Mouse (Mus musculus) neural tube, embryonic 15.5 days (tissue): ENCODE measurements around the gene Rai14. TPM values are rescaled to one million over a fixed set of nuclear protein-coding genes. Genes with fewer than 3 reads are reported as not detected.

Experiments
- ATAC-seq: fragments of 200-750 bp; cut with Nextera tagmentation; 2 replicates; pipeline ENCODE4 v1.8.0; 2017; ENCODE audit warnings: mild to moderate bottlenecking, moderate TSS enrichment, moderate library complexity; ENCODE audit not compliant: low FRiP score
- H3K27ac ChIP-seq: fragments of 300-500 bp; sonication (generic); replicated peaks from 2 replicates; pipeline ENCODE4 v1.5.1; 2015; ENCODE audit warnings: mild to moderate bottlenecking, inconsistent platforms
- H3K27me3 ChIP-seq: fragments of 300-500 bp; sonication (generic); replicated peaks from 2 replicates; pipeline ENCODE4 v1.6.1; 2015; ENCODE audit warnings: inconsistent platforms
- H3K36me3 ChIP-seq: fragments of 300-500 bp; sonication (generic); 2 replicates; pipeline ENCODE4 v1.6.1; 2015; ENCODE audit warnings: inconsistent platforms
- H3K4me1 ChIP-seq: fragments of 300-500 bp; sonication (generic); 2 replicates; pipeline ENCODE4 v1.6.1; 2015; ENCODE audit warnings: inconsistent platforms
- H3K4me2 ChIP-seq: fragments of 300-500 bp; sonication (generic); 2 replicates; pipeline ENCODE4 v1.6.1; 2015; ENCODE audit warnings: inconsistent platforms, mild to moderate bottlenecking, moderate library complexity
- H3K4me3 ChIP-seq: fragments of 300-500 bp; sonication (generic); replicated peaks from 2 replicates; pipeline ENCODE4 v1.5.1; 2015; ENCODE audit warnings: mild to moderate bottlenecking, inconsistent platforms
- H3K9ac ChIP-seq: fragments of 300-500 bp; sonication (generic); replicated peaks from 2 replicates; pipeline ENCODE4 v1.6.1; 2015; ENCODE audit warnings: mild to moderate bottlenecking, inconsistent platforms
- H3K9me3 ChIP-seq: fragments of 300-500 bp; sonication (generic); replicated peaks from 2 replicates; pipeline ENCODE4 v1.6.1; 2016; ENCODE audit warnings: inconsistent platforms
- WGBS: fragments of 180-500 bp; shearing (Covaris S2); methylation state at CpG from one replicate; pipeline ENCODE4 v1.1.7; 2015; ENCODE audit warnings: mixed read lengths; 5-methylcytosine and 5-hydroxymethylcytosine counted together
- polyA plus RNA-seq: library from polyadenylated mRNA; unstranded; fragments of >200 nt; fragmentation: Nextera tagmentation; extraction: Ambion mirVana; gene quantifications from 2 replicates; pipeline ENCODE4 v1.2.1, GENCODE M21; 2015

Rai14 gene
- polyA plus RNA-seq, 1 experiment from 2014 or later = 10.2 TPM

- H3K9ac ChIP-seq = no peak overlapping the region
- ATAC-seq = no peak
- WGBS = 88% methylated on average over 3 of the region's 3 CpGs
These were observed 5.1 kb upstream of the Rai14 start for GRCm38 (mm10) chr15:10719511-10719910.

GRCm38 (mm10) chr15:10718763-10719162 lies 4.3 kb upstream of the Rai14 start:
- no peaks in the 10 kb centered on the region for H3K9me3 ChIP-seq
- no peak overlapping the region for H3K9ac ChIP-seq
- ATAC-seq = no peak
- no peak overlapping the region for H3K4me3 ChIP-seq
- peaks cover 20% of the 10 kb centered on the region for H3K4me1 ChIP-seq
- 92% methylated on average over 10 of the region's 10 CpGs for WGBS
- no peaks in the 10 kb centered on the region for H3K36me3 ChIP-seq
- H3K27me3 ChIP-seq = no peaks in the 10 kb centered on the region
- H3K4me2 ChIP-seq = no peak overlapping the region
- H3K27ac ChIP-seq = no peak overlapping the region

More at GRCm38 (mm10) chr15:10719511-10719910, 5.1 kb upstream of the Rai14 start:
- Histone ChIP-seq H3K4me3 (no peak overlapping the region), H3K9me3 (no peaks in the 10 kb centered on the region), H3K27me3 (no peaks in the 10 kb centered on the region), H3K27ac (no peak overlapping the region), H3K4me1 (peaks cover 18% of the 10 kb centered on the region), H3K4me2 (no peak overlapping the region), H3K36me3 (no peaks in the 10 kb centered on the region)

DNA sequence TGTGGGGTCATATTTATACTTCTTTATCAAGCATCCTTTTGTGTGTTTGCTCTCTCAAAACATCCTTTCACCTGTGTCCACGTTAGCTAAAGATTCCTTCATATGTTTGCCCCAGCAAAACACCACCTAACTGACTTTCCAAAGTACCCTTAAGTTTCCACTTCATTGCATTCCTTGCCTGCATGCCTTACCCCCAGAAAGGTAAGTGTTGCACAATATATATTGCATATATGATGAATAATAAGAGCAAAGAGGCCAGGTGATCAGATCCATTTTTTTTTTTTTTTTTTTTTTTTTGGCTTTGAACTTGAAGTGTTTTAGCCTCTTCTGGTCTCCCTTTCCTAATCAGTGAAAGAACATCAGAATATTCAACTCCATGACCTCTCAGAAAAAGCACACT lies 2.9 kb upstream of the Rai14 start:
- H3K4me3 ChIP-seq = no peak overlapping the region
- H3K9me3 ChIP-seq = no peaks in the 10 kb centered on the region
- WGBS = 100% methylated on average over 1 of the region's 1 CpGs
- ATAC-seq = no peak
- no peak overlapping the region for H3K4me2 ChIP-seq
- H3K36me3 ChIP-seq = no peaks in the 10 kb centered on the region
- H3K27me3 ChIP-seq = no peaks in the 10 kb centered on the region
- H3K4me1 ChIP-seq = peaks cover 25% of the 10 kb centered on the region
- no peak overlapping the region for H3K9ac ChIP-seq
- no peak overlapping the region for H3K27ac ChIP-seq

DNA sequence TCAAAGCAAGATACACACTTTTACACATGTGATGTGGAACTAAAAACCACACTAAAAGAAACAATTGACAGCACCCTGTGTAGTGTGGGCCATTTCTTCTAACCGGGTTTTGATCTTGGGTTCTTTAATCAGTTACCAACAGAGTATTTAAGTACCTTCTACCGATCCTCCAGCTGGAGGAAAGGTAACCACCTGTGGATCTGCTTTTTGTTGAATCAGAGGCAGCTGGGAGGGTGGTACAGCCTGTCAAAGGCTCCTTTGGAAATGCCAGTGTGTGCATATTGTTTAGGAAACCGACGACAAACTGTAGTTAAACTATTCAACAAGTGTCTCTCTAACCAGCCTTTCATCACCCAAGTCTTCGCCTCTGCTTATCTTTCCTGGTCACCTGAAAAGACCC lies 1.5 kb upstream of the Rai14 start:
- Histone ChIP-seq H3K9ac (no peak overlapping the region), H3K27me3 (no peaks in the 10 kb centered on the region), H3K4me1 (peaks cover 29% of the 10 kb centered on the region), H3K27ac (no peak overlapping the region), H3K36me3 (no peaks in the 10 kb centered on the region), H3K4me2 (no peak overlapping the region), H3K9me3 (no peaks in the 10 kb centered on the region), H3K4me3 (no peak overlapping the region)
- 15% methylated on average over 5 of the region's 5 CpGs for WGBS
- no peak for ATAC-seq

DNA sequence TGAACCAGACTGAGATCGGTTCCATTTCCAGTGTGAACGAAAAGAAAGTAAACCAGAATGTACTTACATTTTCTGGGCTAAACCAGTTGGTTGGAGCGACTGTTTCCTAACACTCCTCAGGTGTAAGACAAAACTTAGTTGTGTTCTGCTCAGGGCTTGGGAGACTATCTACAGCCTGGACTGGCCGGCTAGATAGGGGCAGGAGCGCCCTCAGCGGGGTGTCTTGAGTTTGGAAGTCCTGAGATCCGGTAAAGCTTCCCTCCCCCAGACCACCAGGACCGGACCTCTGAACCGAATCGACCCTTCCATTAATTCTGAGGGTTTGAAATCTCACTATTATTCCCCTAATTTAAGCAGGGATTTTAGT lies 698 bp upstream of the Rai14 start:
- no peaks in the 10 kb centered on the region for H3K36me3 ChIP-seq
- H3K4me3 ChIP-seq = peak overlapping the region; percentile 82
- H3K4me1 ChIP-seq = peaks cover 29% of the 10 kb centered on the region
- WGBS = under 1% methylated on average over 10 of the region's 10 CpGs
- H3K9me3 ChIP-seq = no peaks in the 10 kb centered on the region
- peak overlapping the region; percentile 100 for H3K4me2 ChIP-seq
- H3K27ac ChIP-seq = peak overlapping the region; percentile 49
- no peak for ATAC-seq
- H3K9ac ChIP-seq = peak overlapping the region; percentile 72
- no peaks in the 10 kb centered on the region for H3K27me3 ChIP-seq

GRCm38 (mm10) chr15:10713626-10714316 lies 653 bp downstream of the Rai14 start:
- peak overlapping the region; percentile 82 for H3K4me3 ChIP-seq
- peak overlapping the region; percentile 72 for H3K9ac ChIP-seq
- no peaks in the 10 kb centered on the region for H3K9me3 ChIP-seq
- peak overlapping the region; percentile 72 for H3K27ac ChIP-seq
- peaks cover 29% of the 10 kb centered on the region for H3K4me1 ChIP-seq
- H3K4me2 ChIP-seq = peak overlapping the region; percentile 100
- under 1% methylated on average over 35 of the region's 35 CpGs for WGBS
- no peaks in the 10 kb centered on the region for H3K27me3 ChIP-seq
- H3K36me3 ChIP-seq = no peaks in the 10 kb centered on the region
- peak; percentile 57 for ATAC-seq

DNA sequence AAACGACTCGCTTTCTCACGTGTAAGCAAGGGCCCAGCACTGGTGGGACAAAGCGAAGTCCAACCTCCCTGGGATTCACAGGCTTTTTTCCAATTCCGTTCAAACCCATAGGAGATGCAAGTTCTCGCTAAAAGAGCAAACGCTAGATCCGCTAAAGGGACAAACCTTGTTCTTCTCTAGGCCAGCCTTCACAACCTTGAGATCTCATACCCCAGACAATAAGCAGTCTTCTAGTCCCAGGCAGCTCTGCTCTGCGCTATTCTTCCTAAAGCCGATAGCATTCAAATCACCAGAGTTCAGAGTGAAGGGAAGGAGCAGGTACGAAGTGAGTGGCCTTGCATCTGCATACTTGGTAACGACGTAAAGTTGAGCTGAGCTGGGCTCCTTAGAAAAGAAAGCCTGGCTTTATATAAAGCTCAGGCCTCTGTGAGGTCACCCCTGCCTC lies 1.2 kb downstream of the Rai14 start:
- Histone ChIP-seq H3K27ac (no peak overlapping the region; the same call in 1 of the 2 replicates), H3K4me2 (peak overlapping the region; percentile 100), H3K36me3 (no peaks in the 10 kb centered on the region), H3K27me3 (no peaks in the 10 kb centered on the region), H3K9ac (peak overlapping the region; percentile 72), H3K4me1 (peaks cover 29% of the 10 kb centered on the region), H3K9me3 (no peaks in the 10 kb centered on the region), H3K4me3 (peak overlapping the region; percentile 82)
- WGBS = 6% methylated on average over 13 of the region's 13 CpGs
- ATAC-seq = no peak

GRCm38 (mm10) chr15:10712288-10712687 lies 2.1 kb downstream of the Rai14 start:
- WGBS = 70% methylated on average over 3 of the region's 3 CpGs
- H3K4me2 ChIP-seq = peak overlapping the region; percentile 100
- no peak overlapping the region for H3K9ac ChIP-seq
- no peak for ATAC-seq
- H3K27ac ChIP-seq = no peak overlapping the region
- H3K4me1 ChIP-seq = peaks cover 29% of the 10 kb centered on the region
- H3K36me3 ChIP-seq = no peaks in the 10 kb centered on the region
- H3K9me3 ChIP-seq = no peaks in the 10 kb centered on the region
- H3K27me3 ChIP-seq = no peaks in the 10 kb centered on the region
- H3K4me3 ChIP-seq = peak overlapping the region; percentile 82; the same call in 1 of the 2 replicates

- 48% methylated on average over 6 of the region's 6 CpGs for WGBS
- H3K4me2 ChIP-seq = no peak overlapping the region
- H3K4me3 ChIP-seq = no peak overlapping the region
- no peak overlapping the region for H3K9ac ChIP-seq
- no peaks in the 10 kb centered on the region for H3K9me3 ChIP-seq
- no peak for ATAC-seq
- H3K27me3 ChIP-seq = no peaks in the 10 kb centered on the region
- no peaks in the 10 kb centered on the region for H3K36me3 ChIP-seq
- H3K27ac ChIP-seq = no peak overlapping the region
- H3K4me1 ChIP-seq = peaks cover 29% of the 10 kb centered on the region
These were observed 3.2 kb downstream of the Rai14 start for GRCm38 (mm10) chr15:10711231-10711630.

DNA sequence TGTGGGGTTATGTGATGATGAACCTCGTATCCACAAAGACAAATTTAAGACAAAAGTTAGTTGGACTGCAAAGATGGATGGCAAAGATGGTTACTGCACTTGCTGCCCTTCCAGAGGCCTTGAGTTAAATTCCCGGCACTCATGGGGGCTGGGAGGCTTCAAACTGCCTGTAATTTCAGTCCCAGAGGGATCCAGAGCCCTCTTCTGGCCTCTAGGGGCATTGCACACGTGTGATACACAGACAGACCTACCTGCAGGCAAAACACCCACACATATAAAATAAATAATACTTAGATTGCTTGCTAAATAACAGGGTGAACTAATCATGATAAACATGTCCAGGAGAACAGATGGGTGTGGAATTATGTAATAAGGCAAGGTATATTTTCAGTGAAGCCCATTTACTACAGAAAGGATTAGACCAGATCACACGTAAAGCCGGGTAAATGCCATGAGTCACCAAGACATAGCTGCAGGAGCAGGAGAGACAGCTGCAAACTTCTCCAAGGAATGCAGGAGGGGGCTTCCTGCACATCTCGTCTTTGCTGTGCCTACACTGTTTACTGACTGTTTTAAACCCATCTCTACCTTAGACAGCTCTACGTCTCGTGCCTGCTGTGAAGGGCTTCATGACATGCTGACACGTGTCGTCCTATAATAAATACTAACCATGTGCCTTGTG lies 5.7 kb downstream of the Rai14 start:
- peaks cover 25% of the 10 kb centered on the region for H3K4me1 ChIP-seq
- H3K4me2 ChIP-seq = no peak overlapping the region
- no peaks in the 10 kb centered on the region for H3K27me3 ChIP-seq
- H3K9me3 ChIP-seq = no peaks in the 10 kb centered on the region
- H3K36me3 ChIP-seq = no peaks in the 10 kb centered on the region
- no peak overlapping the region for H3K4me3 ChIP-seq
- H3K27ac ChIP-seq = no peak overlapping the region
- 87% methylated on average over 10 of the region's 10 CpGs for WGBS
- ATAC-seq = no peak
- no peak overlapping the region for H3K9ac ChIP-seq

GRCm38 (mm10) chr15:10707109-10707508 lies 7.3 kb downstream of the Rai14 start:
- no peak overlapping the region for H3K4me3 ChIP-seq
- no peak overlapping the region for H3K27ac ChIP-seq
- WGBS = 91% methylated on average over 6 of the region's 6 CpGs
- H3K9me3 ChIP-seq = no peaks in the 10 kb centered on the region
- no peaks in the 10 kb centered on the region for H3K36me3 ChIP-seq
- H3K4me1 ChIP-seq = peaks cover 10% of the 10 kb centered on the region; the same call in 1 of the 2 replicates
- no peak overlapping the region for H3K4me2 ChIP-seq
- H3K27me3 ChIP-seq = no peaks in the 10 kb centered on the region
- no peak for ATAC-seq
- no peak overlapping the region for H3K9ac ChIP-seq

- Histone ChIP-seq H3K27me3 (no peaks in the 10 kb centered on the region), H3K36me3 (no peaks in the 10 kb centered on the region), H3K4me3 (no peak overlapping the region), H3K4me2 (no peak overlapping the region), H3K27ac (no peak overlapping the region), H3K4me1 (peaks cover 7% of the 10 kb centered on the region; the same call in 1 of the 2 replicates), H3K9me3 (no peaks in the 10 kb centered on the region), H3K9ac (no peak overlapping the region)
- 67% methylated on average over 8 of the region's 8 CpGs for WGBS
- ATAC-seq = no peak
These were observed 8.0 kb downstream of the Rai14 start for GRCm38 (mm10) chr15:10706414-10706813.
